Mouse (Mus musculus) spleen, postnatal 36 days (tissue): Measurements from ENCODE around the gene Arnt2.

Experiments used
- DNase-seq, 2 experiments: peaks; one replicate each; pipeline ENCODE4 v3.0.0; 2022; ENCODE audit warnings: low spot score in 2 of 2, mixed read lengths in 1 of 2

The Arnt2 gene

GRCm38 (mm10) chr7:84286526-84287225 lies 123.3 kb downstream of the Arnt2 start:
- no peak for DNase-seq

- no peak for DNase-seq
Measured at GRCm38 (mm10) chr7:84285790-84286189, 124.2 kb downstream of the Arnt2 start.

- no peak for DNase-seq
Measured at GRCm38 (mm10) chr7:84284974-84285373, 125.0 kb downstream of the Arnt2 start.

GRCm38 (mm10) chr7:84282231-84282630 lies 127.7 kb downstream of the Arnt2 start:
- DNase-seq = no peak

- DNase-seq = no peak
Measured at GRCm38 (mm10) chr7:84279231-84279630, 130.7 kb downstream of the Arnt2 start.

- DNase-seq = no peak
Measured at GRCm38 (mm10) chr7:84275312-84275711, 134.7 kb downstream of the Arnt2 start.

GRCm38 (mm10) chr7:84273930-84274329 lies 136.0 kb downstream of the Arnt2 start:
- no peak for DNase-seq

GRCm38 (mm10) chr7:84272206-84272818 lies 137.7 kb downstream of the Arnt2 start:
- peak; percentile 56 to 61 for DNase-seq

- no peak for DNase-seq
Measured at GRCm38 (mm10) chr7:84271429-84271828, 138.5 kb downstream of the Arnt2 start.

GRCm38 (mm10) chr7:84263466-84263865 lies 146.5 kb downstream of the Arnt2 start:
- no peak for DNase-seq

- DNase-seq = no peak
Measured at GRCm38 (mm10) chr7:84261341-84261740, 148.6 kb downstream of the Arnt2 start.

- DNase-seq = no peak
Measured at GRCm38 (mm10) chr7:84260401-84260800, 149.6 kb downstream of the Arnt2 start.

- DNase-seq = no peak
Measured at GRCm38 (mm10) chr7:84259309-84259985, 150.5 kb downstream of the Arnt2 start.

GRCm38 (mm10) chr7:84256661-84257060 lies 153.3 kb downstream of the Arnt2 start:
- DNase-seq = no peak

- DNase-seq = no peak
Measured at GRCm38 (mm10) chr7:84256245-84256644, 153.7 kb downstream of the Arnt2 start.

GRCm38 (mm10) chr7:84254916-84255315 lies 155.1 kb downstream of the Arnt2 start:
- DNase-seq = no peak

- no peak for DNase-seq
Measured at GRCm38 (mm10) chr7:84254311-84254710, 155.7 kb downstream of the Arnt2 start.

GRCm38 (mm10) chr7:84251667-84252066 lies 158.3 kb downstream of the Arnt2 start:
- no peak for DNase-seq

GRCm38 (mm10) chr7:84250736-84251135 lies 159.2 kb downstream of the Arnt2 start:
- no peak for DNase-seq

- DNase-seq = no peak
Measured at GRCm38 (mm10) chr7:84249951-84250350, 160.0 kb downstream of the Arnt2 start.

- DNase-seq = no peak
Measured at GRCm38 (mm10) chr7:84249381-84249780, 160.6 kb downstream of the Arnt2 start.

- no peak for DNase-seq
Measured at GRCm38 (mm10) chr7:84247960-84248665, 161.9 kb downstream of the Arnt2 start.
